Comparison of ENCODE assay signal across 38 mouse cellular contexts in genomic region chr2:26529221-26529805, GRCm38 (mm10). TPM values are rescaled to one million over a fixed set of nuclear protein-coding genes. Genes with fewer than 3 reads are reported as not detected.
DNase-seq lines count a peak whose midpoint lies in the region; ATAC-seq and TF ChIP-seq lines count a peak whose summit lies in the region.
"Had no signal": no experiment of that assay in that cellular context is flagged by ENCODE, and none has a peak within 500 bp of the region (broad histone marks: within the 10 kb centered on the region; RNA-seq: fewer than 3 reads in every experiment).

No protein-coding gene starts in this region.

- no peaks in the 10 kb centered on the region for H3K9me3 ChIP-seq in heart, postnatal 0 days (replicated peaks; ENCODE audit: control insufficient read depth, low read length)
- no peaks in the 10 kb centered on the region for H3K9me3 ChIP-seq in heart, embryonic 11.5 days (replicated peaks; ENCODE audit: control insufficient read depth, low read length)
- no peaks in the 10 kb centered on the region for H3K9me3 ChIP-seq in stomach, embryonic 16.5 days (replicated peaks; ENCODE audit: control insufficient read depth, low read length)
- no peaks in the 10 kb centered on the region for H3K9me3 ChIP-seq in stomach, postnatal 0 days (ENCODE audit: control insufficient read depth, low read length)
- H3K9me3 ChIP-seq: heart, embryonic 12.5 days; lung, embryonic 15.5 days; midbrain, embryonic 10.5 days; neural tube, embryonic 12.5 days had no signal

- no peak for TF ChIP-seq EP300 in heart, postnatal 0 days (IDR thresholded peaks at IDR 0.05; ENCODE audit: low read depth)
- no peak for TF ChIP-seq EP300 in stomach, postnatal 0 days (optimal IDR thresholded peaks at IDR 0.05)

- H3K9ac ChIP-seq in heart, postnatal 0 days (replicated peaks; ENCODE audit: low read depth, low read length) = no peak overlapping the region
- no peak overlapping the region for H3K9ac ChIP-seq in heart, embryonic 11.5 days (ENCODE audit: low read depth, low read length)
- 0 out of 2 replicates have a peak overlapping the region, but pooled peaks have one; percentile 34 for H3K9ac ChIP-seq in stomach, embryonic 16.5 days (ENCODE audit: low read length)
- H3K9ac ChIP-seq in stomach, postnatal 0 days (ENCODE audit: low read length) = no peak overlapping the region
- H3K9ac ChIP-seq: heart, embryonic 12.5 days; liver, embryonic 14.5 days; lung, embryonic 15.5 days; neural tube, embryonic 12.5 days had no signal

- no peak for TF ChIP-seq CTCF in heart, postnatal 0 days (IDR thresholded peaks at IDR 0.05; ENCODE audit: low read depth)
- no peak for TF ChIP-seq CTCF in stomach, postnatal 0 days (IDR thresholded peaks at IDR 0.05; ENCODE audit: low read depth)

- H3K4me2 ChIP-seq in heart, postnatal 0 days (ENCODE audit: low read depth, low read length) = no peak overlapping the region
- H3K4me2 ChIP-seq in heart, embryonic 11.5 days = no peak overlapping the region
- no peak overlapping the region for H3K4me2 ChIP-seq in stomach, embryonic 16.5 days (ENCODE audit: low read depth, low read length)
- no peak overlapping the region for H3K4me2 ChIP-seq in stomach, postnatal 0 days (replicated peaks; ENCODE audit: low read depth)
- H3K4me2 ChIP-seq: heart, embryonic 12.5 days; lung, embryonic 15.5 days; neural tube, embryonic 12.5 days had no signal

- H3K27me3 ChIP-seq in heart, postnatal 0 days (ENCODE audit: control insufficient read depth, insufficient read depth, low read length) = no peaks in the 10 kb centered on the region
- no peaks in the 10 kb centered on the region for H3K27me3 ChIP-seq in heart, embryonic 11.5 days (ENCODE audit: control insufficient read depth, insufficient read depth, low read length)
- no peaks in the 10 kb centered on the region for H3K27me3 ChIP-seq in stomach, embryonic 16.5 days (ENCODE audit: control insufficient read depth, insufficient read depth, low read length)
- no peaks in the 10 kb centered on the region for H3K27me3 ChIP-seq in stomach, postnatal 0 days (ENCODE audit: control insufficient read depth, insufficient read depth, low read length)
- H3K27me3 ChIP-seq: heart, embryonic 12.5 days; lung, embryonic 15.5 days; neural tube, embryonic 12.5 days had no signal

- H3K4me3 ChIP-seq in heart, postnatal 0 days (ENCODE audit: low read depth, low read length) = no peak overlapping the region
- H3K4me3 ChIP-seq in heart, embryonic 11.5 days (ENCODE audit: low read depth, low read length) = no peak overlapping the region
- no peak overlapping the region for H3K4me3 ChIP-seq in stomach, embryonic 16.5 days (replicated peaks; ENCODE audit: low read length)
- no peak overlapping the region for H3K4me3 ChIP-seq in stomach, postnatal 0 days (ENCODE audit: low read depth, low read length)
- H3K4me3 ChIP-seq: erythroblast, embryonic 14.5 days; heart, embryonic 12.5 days; lung, embryonic 15.5 days; midbrain, embryonic 10.5 days; myocyte; neural tube, embryonic 12.5 days had no signal

- 0 out of 2 replicates have a peak overlapping the region, but pooled peaks have one; percentile 22 for H3K27ac ChIP-seq in heart, postnatal 0 days (ENCODE audit: low read depth)
- H3K27ac ChIP-seq in heart, embryonic 11.5 days (ENCODE audit: low read depth, low read length) = no peak overlapping the region
- no peak overlapping the region for H3K27ac ChIP-seq in stomach, embryonic 16.5 days (ENCODE audit: low read length)
- H3K27ac ChIP-seq in stomach, postnatal 0 days (replicated peaks) = no peak overlapping the region
- H3K27ac ChIP-seq: hindbrain, postnatal 0 days; liver, embryonic 14.5 days; lung, embryonic 15.5 days; midbrain, embryonic 10.5 days; neural tube, embryonic 12.5 days had no signal

- WGBS in heart, postnatal 0 days = 45% methylated on average over 4 of the region's 4 CpGs
- 55% methylated on average over 4 of the region's 4 CpGs for whole genome bisulfite sequencing in heart, embryonic 11.5 days (ENCODE audit: insufficient replicate concordance)
- WGBS in stomach, embryonic 16.5 days = 53% methylated on average over 4 of the region's 4 CpGs
- 49% methylated on average over 4 of the region's 4 CpGs for WGBS in stomach, postnatal 0 days

- no peaks in the 10 kb centered on the region for H3K36me3 ChIP-seq in heart, postnatal 0 days (replicated peaks; ENCODE audit: control insufficient read depth, insufficient read depth, low read length)
- no peaks in the 10 kb centered on the region for H3K36me3 ChIP-seq in heart, embryonic 11.5 days (ENCODE audit: control insufficient read depth, insufficient read depth, low read length)
- H3K36me3 ChIP-seq in stomach, embryonic 16.5 days (ENCODE audit: control insufficient read depth, insufficient read depth, low read length) = no peaks in the 10 kb centered on the region
- no peaks in the 10 kb centered on the region for H3K36me3 ChIP-seq in stomach, postnatal 0 days (ENCODE audit: control insufficient read depth, insufficient read depth, low read length)
- H3K36me3 ChIP-seq: heart, embryonic 12.5 days; lung, embryonic 15.5 days; midbrain, embryonic 10.5 days; neural tube, embryonic 12.5 days had no signal

- peaks cover 16% of the 10 kb centered on the region for H3K4me1 ChIP-seq in heart, postnatal 0 days (ENCODE audit: control insufficient read depth, insufficient read depth)
- peaks cover 16% of the 10 kb centered on the region; the same call in 1 of the 2 replicates for H3K4me1 ChIP-seq in heart, embryonic 11.5 days (ENCODE audit: control insufficient read depth, insufficient read depth, low read length)
- peaks cover 24% of the 10 kb centered on the region; the same call in 1 of the 2 replicates for H3K4me1 ChIP-seq in stomach, embryonic 16.5 days (ENCODE audit: control insufficient read depth, insufficient read depth, low read length)
- peaks cover 3% of the 10 kb centered on the region; the same call in 1 of the 2 replicates for H3K4me1 ChIP-seq in stomach, postnatal 0 days (replicated peaks; ENCODE audit: control insufficient read depth, insufficient read depth)

- no peak for DNase-seq in heart, postnatal 0 days (ENCODE audit: low spot score)
- DNase-seq in stomach, postnatal 0 days (ENCODE audit: low spot score) = no peak
- DNase-seq in NIH3T3 (ENCODE audit: low read depth) = peak; percentile 57
- DNase-seq in cerebellum, adult 9-11 months = no peak
- DNase-seq in adrenal gland, adult 8-10 months = no peak
- DNase-seq: adrenal gland, postnatal 10 days; B cell, adult 2 months; cerebellum, adult 8-10 months; cerebellum, postnatal 36 days; gastrocnemius, postnatal 10 days; heart, postnatal 10 days; kidney, adult 8-10 months; kidney, postnatal 10 days; layer of hippocampus, adult 9-11 months; liver; right cerebral cortex, adult 18-20 months; spleen, adult 18-20 months had no signal

- ATAC-seq in heart, postnatal 0 days (ENCODE audit: insufficient read depth, low read depth) = no peak
- ATAC-seq in heart, embryonic 11.5 days (replicated peaks; ENCODE audit: insufficient number of reproducible peaks, low FRiP score, low TSS enrichment) = no peak
- no peak for ATAC-seq in stomach, embryonic 16.5 days (ENCODE audit: insufficient read depth, low FRiP score)
- no peak for ATAC-seq in stomach, postnatal 0 days (ENCODE audit: low FRiP score, low TSS enrichment)
- ATAC-seq: activated CD4-positive, CD25-positive, alpha-beta regulatory T cell, adult 4 months; forebrain, embryonic 16.5 days; hindbrain, postnatal 0 days; intestine, embryonic 16.5 days had no signal

RNA-seq across cellular contexts. Expression of gene Notch1, which starts 12.8 kb away (rescaled TPM):
- total RNA-seq in heart, postnatal 0 days (2014; rRNA removed; ENCODE audit: low replicate concordance) = 54.0 and 63.3 TPM in 2 replicates
- polyA plus RNA-seq in heart, postnatal 0 days (2015; fragmentation: Nextera tagmentation; extraction: Ambion mirVana) = 4.9 and 5.7 TPM in 2 replicates
- 20.9 and 23.5 TPM in 2 replicates for polyA plus RNA-seq in heart, embryonic 11.5 days (2014; fragmentation: Nextera tagmentation; extraction: Ambion mirVana)
- polyA plus RNA-seq in stomach, embryonic 16.5 days (2015; fragmentation: Nextera tagmentation; extraction: Ambion mirVana) = 14.1 and 15.4 TPM in 2 replicates
- 4.8 and 5.6 TPM in 2 replicates for polyA plus RNA-seq in stomach, postnatal 0 days (2015; fragmentation: Nextera tagmentation; extraction: Ambion mirVana)
- total RNA-seq in adrenal gland, adult 8-10 months (2022) = 10 to 100 TPM; 23.7 to 32.6 (median 28.4) TPM

RNA-seq across cellular contexts. Expression of gene Egfl7, which starts 50.5 kb away (rescaled TPM):
- total RNA-seq in heart, postnatal 0 days (2014; rRNA removed; ENCODE audit: low replicate concordance) = 375 and 401 TPM in 2 replicates
- 158 and 159 TPM in 2 replicates for polyA plus RNA-seq in heart, postnatal 0 days (2015; fragmentation: Nextera tagmentation; extraction: Ambion mirVana)
- polyA plus RNA-seq in heart, embryonic 11.5 days (2014; fragmentation: Nextera tagmentation; extraction: Ambion mirVana) = 145 and 157 TPM in 2 replicates
- polyA plus RNA-seq in stomach, embryonic 16.5 days (2015; fragmentation: Nextera tagmentation; extraction: Ambion mirVana) = 116 and 120 TPM in 2 replicates
- 49.7 and 54.3 TPM in 2 replicates for polyA plus RNA-seq in stomach, postnatal 0 days (2015; fragmentation: Nextera tagmentation; extraction: Ambion mirVana)
- total RNA-seq in adrenal gland, adult 8-10 months (2022) = 100 to 1,000 TPM; 105 to 245 (median 172) TPM

RNA-seq across cellular contexts. Expression of gene Gm20532, which starts 57.1 kb away (rescaled TPM):
- not detected in 2 replicates for total RNA-seq in heart, postnatal 0 days (2014; rRNA removed; ENCODE audit: low replicate concordance)
- not detected in 2 replicates for polyA plus RNA-seq in heart, postnatal 0 days (2015; fragmentation: Nextera tagmentation; extraction: Ambion mirVana)
- not detected in 2 replicates for polyA plus RNA-seq in heart, embryonic 11.5 days (2014; fragmentation: Nextera tagmentation; extraction: Ambion mirVana)
- not detected in 2 replicates for polyA plus RNA-seq in stomach, embryonic 16.5 days (2015; fragmentation: Nextera tagmentation; extraction: Ambion mirVana)
- 0.18 TPM in 1 of 2 replicates, not detected in the other for polyA plus RNA-seq in stomach, postnatal 0 days (2015; fragmentation: Nextera tagmentation; extraction: Ambion mirVana)
- total RNA-seq in adrenal gland, adult 8-10 months (2022) = not detected
- total RNA-seq: adrenal gland, postnatal 10 days; hindbrain, postnatal 0 days; left cerebral cortex, postnatal 10 days; megakaryocyte progenitor cell, adult 5-6 weeks; midbrain, postnatal 0 days had no signal
- polyA plus RNA-seq: activated CD4-positive, CD25-positive, alpha-beta regulatory T cell, adult 4 months; embryonic facial prominence, embryonic 14.5 days; erythroblast, embryonic 14.5 days; forebrain, embryonic 11.5 days; forebrain, embryonic 16.5 days; gonadal fat pad, adult 2 months; hindbrain, embryonic 11.5 days; hindbrain, postnatal 0 days; intestine, embryonic 16.5 days; limb, embryonic 11.5 days; liver, embryonic 14.5 days; lung, embryonic 15.5 days; midbrain, embryonic 10.5 days; myocyte; neural tube, embryonic 12.5 days had no signal
